Mouse (Mus musculus) adrenal gland, postnatal 0 days (tissue): Measurements from ENCODE around the gene Smim26. TPM values are rescaled to one million over a fixed set of nuclear protein-coding genes. Genes with fewer than 3 reads are reported as not detected.

Experiments used
- microRNA-seq: library from miRNA; unstranded; fragments of <30 nt; microRNA quantifications from one replicate; pipeline ENCODE4, GENCODE M21; 2016; ENCODE audit warnings: borderline replicate concordance; ENCODE audit not compliant: insufficient number of aligned reads
- polyA plus RNA-seq: library from polyadenylated mRNA; unstranded; fragments of >200 nt; fragmentation: Nextera tagmentation; extraction: Ambion mirVana; gene quantifications from 2 replicates; pipeline ENCODE4 v1.2.1, GENCODE M21; 2015

The Smim26 gene
- polyA plus RNA-seq: 109 and 118 TPM in 2 replicates

DNA sequence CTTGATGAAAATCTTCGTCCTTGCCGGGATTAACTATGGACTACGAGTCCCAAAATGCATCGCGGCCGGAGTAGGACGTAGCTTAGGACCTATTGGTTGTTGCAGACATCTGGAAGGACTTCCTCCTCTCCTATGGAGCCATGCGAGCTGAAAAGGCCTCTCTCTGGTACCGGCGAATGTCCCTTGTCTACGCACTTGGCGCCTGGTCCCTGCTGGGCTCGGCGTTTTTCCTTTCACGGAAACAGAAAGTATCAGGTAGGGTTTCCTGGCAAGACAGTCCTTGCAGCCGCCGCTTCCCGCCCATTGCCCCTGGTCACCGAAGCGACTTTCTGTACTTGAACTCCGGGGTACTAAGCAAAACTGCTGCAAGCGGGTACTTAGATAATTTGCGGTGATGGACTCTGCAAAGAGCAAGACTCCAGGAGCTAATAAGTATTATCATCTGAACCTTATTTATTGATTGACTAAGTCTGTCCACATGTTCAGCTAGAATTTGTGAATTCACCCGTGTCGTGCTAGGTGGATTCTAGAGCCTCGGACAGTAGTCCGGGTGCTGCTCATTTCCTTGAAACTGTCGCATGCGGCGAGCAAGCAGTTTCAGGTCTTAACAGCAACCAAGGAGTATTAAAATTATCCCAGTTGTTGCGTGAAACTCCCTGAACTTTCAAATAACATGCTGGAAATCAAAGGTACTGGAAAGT, at the start of gene Smim26:
TSS of gene Smim26 (plus strand) at position 104 of the 701 bp plus-strand sequence.

GRCm38 (mm10) chr2:144550529-144550928, 43.3 kb upstream of the Smim26 start, which contains the start of gene Rbbp9:
Gene Rbbp9 (minus strand): TSS chr2:144550869.

DNA sequence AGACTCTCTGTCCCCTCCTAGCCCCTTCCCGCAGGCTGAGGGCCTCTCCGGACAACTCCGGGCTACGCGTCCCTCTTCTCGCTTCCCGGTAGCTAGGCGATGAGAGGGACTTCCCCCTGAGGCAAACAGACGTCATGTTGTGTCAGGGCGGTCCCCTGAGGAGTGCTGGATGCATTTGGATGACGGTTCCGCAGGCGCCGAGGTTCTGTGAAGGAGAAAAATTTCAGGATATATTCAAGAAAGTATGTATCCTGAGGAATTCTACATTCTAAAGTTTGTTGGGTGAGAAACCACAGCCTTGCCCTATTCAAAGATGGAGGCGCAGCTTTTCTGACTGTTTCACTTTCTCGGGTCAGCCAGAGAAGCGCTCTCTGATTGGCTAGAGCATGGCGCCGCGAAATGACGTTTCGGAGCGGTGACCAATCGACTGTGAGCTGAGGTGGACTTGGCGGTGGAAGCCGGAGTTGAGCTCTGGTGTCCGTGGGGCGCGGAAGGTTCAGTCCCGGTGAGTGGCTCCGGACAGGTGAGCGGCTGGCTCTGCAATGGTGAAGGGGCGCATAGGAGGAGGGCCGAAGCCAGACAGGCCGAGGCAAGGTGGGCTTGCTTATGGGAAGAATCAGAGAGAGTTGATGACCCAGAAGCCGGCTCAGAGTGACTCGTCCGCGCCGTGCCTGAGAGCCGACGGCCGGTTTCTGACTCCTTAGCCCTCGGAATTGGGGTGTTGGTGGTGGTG, 37.9 kb upstream of the Smim26 start, which contains the start of gene Sec23b:
TSS of gene Sec23b (plus strand) at position 410 of the 733 bp plus-strand sequence.

GRCm38 (mm10) chr2:144599831-144600687, 6.2 kb downstream of the Smim26 start, which contains the start of gene Dtd1:
Gene Dtd1 (plus strand): TSS chr2:144599897.

Small RNA genes within 50 kb of the gene (microRNA-seq; reads per million reads assigned to microRNA genes)
- not detected for gene Gm24823

Other genes starting within 250 kb of the Smim26 start
- 15.0 and 19.5 TPM in 2 replicates for gene Kat14, start 225.1 kb upstream of the Smim26 start, polyA plus RNA-seq
- 2.0 and 4.5 TPM in 2 replicates for gene Pet117, start 225.1 kb upstream of the Smim26 start, polyA plus RNA-seq
- gene Dzank1, start 66.6 kb upstream of the Smim26 start, polyA plus RNA-seq: 1.4 and 3.1 TPM in 2 replicates
- 6.6 and 15.3 TPM in 2 replicates for gene Polr3f, start 66.3 kb upstream of the Smim26 start, polyA plus RNA-seq
- gene Rbbp9, start 43.2 kb upstream of the Smim26 start, polyA plus RNA-seq: 50.3 and 53.3 TPM in 2 replicates
- 50.5 and 72.9 TPM in 2 replicates for gene Sec23b, start 37.8 kb upstream of the Smim26 start, polyA plus RNA-seq
- gene Dtd1, start 5.8 kb downstream of the Smim26 start, polyA plus RNA-seq: 42.7 and 47.5 TPM in 2 replicates
- not detected in 2 replicates for gene Scp2d1, start 229.6 kb downstream of the Smim26 start, polyA plus RNA-seq